Mouse (Mus musculus) adrenal gland, postnatal 25 days (tissue): ENCODE measurements at regions not wholly inside any gene's neighbourhood (a gene's known extent, or its start where the extent isn't known, plus 50 kb on each side); places are given as distances from the start of the nearest gene placed in this dataset.

Experiments used
- DNase-seq: peaks from one replicate; pipeline ENCODE4 v3.0.0; 2021; ENCODE audit warnings: mixed read lengths

DNA sequence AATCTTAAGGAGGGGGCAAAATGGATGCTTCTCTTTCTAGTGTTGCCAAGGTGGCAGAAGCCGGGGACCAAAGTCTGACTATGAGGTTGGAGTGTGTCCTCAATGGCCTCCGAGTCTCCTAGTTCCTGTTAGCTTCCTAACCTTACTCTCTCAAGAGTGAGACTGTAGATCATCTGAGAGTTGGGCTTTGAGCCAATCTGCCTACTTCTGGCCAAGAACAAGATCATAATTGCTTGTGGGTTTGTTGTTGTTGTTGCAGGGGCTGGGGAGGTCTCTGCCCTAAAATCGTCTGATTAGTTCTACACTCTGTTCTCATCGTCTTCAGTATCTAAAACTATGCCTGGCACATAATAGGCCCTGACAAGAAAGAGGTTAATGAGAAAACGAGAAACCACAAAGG is 110.8 kb upstream of the Syt6 start:
- DNase-seq: no peak

GRCm38 (mm10) chr3:103464729-103465128 is 110.3 kb upstream of the Syt6 start:
- no peak for DNase-seq

- no peak for DNase-seq
Observed at GRCm38 (mm10) chr3:103465132-103465690, 109.8 kb upstream of the Syt6 start.

GRCm38 (mm10) chr3:103465948-103466347 is 109.1 kb upstream of the Syt6 start:
- no peak for DNase-seq

DNA sequence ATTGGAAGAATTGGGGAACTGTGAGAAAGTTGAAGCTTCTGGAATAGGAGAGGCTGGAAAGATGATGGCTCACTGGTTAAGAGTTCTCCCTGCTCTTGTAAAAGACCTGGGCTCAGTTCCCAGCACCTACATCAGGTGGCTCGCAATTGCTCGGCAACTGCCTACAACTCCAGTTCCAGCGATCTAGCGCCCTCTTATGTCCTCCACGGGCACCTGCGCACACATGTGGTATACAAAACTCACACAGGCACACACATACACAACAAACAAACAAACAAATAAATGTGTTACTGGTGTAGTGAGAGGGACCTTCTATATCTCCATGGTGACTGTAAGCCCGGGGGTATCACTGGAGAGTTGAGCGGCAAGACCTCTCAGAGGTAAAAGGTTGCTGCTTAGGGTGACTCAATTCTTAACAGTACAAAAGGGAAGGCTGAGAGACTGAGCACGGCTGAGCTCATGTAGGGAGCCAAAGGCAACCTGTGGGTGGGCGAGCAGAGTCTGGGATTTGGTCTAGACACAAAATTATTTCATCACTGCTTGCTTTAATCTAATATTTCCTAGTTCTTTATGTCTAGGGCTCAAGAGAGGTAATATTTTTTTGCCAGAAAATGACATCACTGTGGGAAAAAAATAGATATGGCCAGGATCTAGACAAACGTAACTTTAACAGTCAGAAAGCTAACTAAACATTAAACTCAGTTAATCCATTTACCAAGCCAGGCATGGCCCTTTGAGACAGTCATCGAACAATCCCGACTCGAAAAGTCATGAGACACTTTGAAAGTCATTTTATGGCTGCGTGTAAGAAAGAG is 104.2 kb upstream of the Syt6 start:
- no peak for DNase-seq

- DNase-seq: no peak
Observed at GRCm38 (mm10) chr3:103472598-103472997, 102.4 kb upstream of the Syt6 start.

GRCm38 (mm10) chr3:103473336-103473735 is 101.7 kb upstream of the Syt6 start:
- no peak for DNase-seq

- no peak for DNase-seq
Observed at GRCm38 (mm10) chr3:103479845-103480543, 95.0 kb upstream of the Syt6 start.

- no peak for DNase-seq
Observed at GRCm38 (mm10) chr3:103480676-103481075, 94.4 kb upstream of the Syt6 start.

DNA sequence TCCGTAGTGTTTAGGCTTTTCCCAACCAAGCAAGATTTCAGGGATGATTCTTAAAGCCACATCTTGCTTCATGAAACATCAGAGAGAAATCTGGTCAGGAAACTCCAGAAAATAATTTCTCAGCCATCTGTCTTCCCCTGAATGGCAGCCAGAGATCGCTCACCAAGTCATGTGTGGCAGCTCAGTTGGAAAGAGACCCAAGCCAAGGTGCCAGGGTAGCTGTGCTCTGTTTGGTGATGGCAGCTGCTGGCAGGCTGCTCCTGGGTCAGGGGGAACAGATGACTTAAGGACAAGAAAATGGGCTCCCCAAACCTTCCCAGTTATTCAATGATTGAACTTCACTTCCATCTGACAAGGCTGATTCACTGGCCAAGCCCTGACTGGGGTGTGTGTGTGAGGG is 91.7 kb upstream of the Syt6 start:
- DNase-seq: no peak

GRCm38 (mm10) chr3:103483762-103484161 is 91.3 kb upstream of the Syt6 start:
- DNase-seq: no peak

GRCm38 (mm10) chr3:103489786-103490185 is 85.2 kb upstream of the Syt6 start:
- DNase-seq: peak; percentile 11

DNA sequence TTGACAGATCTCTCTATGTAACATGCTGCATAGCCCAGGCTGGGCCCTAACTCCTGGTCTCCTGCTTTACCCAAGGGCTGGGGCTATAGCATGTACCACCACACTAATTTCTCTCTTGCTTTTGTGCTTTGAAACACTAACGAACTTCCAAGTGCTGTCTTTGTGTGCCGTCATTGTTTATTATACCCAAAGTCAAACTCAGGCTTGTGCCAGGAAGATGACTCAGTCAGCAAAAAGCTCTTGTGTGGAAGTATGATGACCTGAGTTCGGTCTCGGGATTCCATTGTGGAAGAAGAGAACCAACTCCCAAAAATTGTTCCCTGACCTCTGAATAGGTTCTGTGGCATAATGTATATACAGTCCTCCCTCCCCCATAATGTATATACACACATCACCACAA is 84.1 kb upstream of the Syt6 start:
- DNase-seq: no peak

DNA sequence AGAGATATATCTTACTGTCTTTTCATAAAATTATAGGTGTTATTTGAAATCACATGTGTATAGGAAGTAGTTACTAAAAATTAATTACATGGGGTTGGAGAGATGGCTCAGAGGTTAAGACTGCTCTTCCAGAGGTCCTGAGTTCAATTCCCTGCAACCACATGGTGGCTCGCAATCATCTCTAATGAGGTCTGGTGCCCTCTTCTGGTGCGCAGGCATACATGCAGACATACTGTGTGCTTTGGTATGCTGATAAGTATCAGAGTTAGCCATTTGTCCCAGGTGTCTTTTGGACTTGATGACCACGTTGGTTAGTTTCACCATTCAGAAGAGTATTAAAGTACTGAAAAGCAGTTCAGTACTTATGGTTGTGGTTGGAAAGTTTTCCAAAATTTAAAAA is 82.8 kb upstream of the Syt6 start:
- DNase-seq: no peak

DNA sequence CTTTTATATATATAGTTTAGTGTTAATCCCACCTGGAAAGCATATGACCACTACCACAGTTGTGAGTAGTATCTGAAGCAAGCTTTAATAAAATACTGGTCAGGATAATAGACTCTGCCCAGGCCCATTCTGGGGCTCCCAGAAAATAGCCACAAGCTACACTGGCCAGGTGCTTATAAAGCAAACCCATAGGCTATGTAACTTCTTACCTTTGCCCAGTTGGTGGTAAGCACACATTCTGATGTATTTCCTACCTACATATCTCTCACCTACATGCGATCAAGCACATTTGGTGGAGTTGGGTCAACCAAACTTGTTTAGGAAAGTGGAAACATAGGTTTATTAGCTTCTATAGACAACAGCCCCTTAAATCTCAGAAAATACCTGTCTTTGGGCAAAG is 81.4 kb upstream of the Syt6 start:
- DNase-seq: no peak

DNA sequence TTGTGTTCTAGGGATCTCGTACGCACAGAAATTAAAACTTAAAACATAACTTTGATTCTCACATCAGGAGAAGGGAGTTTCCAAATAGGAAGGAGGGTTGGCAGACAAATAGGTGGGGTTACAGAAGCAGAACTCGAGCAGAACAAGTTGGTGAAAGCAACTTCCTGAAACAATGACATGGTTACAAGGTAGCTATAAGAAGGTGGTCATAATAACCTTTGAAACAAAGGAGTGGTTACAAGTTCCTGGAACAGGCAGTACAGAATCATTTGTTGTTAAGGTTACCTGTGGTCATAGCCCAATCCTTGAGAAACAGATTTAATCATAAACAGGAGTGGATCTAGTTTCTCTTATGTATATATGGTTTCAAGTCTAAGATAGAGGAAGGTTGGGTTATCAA is 81.0 kb upstream of the Syt6 start:
- no peak for DNase-seq

DNA sequence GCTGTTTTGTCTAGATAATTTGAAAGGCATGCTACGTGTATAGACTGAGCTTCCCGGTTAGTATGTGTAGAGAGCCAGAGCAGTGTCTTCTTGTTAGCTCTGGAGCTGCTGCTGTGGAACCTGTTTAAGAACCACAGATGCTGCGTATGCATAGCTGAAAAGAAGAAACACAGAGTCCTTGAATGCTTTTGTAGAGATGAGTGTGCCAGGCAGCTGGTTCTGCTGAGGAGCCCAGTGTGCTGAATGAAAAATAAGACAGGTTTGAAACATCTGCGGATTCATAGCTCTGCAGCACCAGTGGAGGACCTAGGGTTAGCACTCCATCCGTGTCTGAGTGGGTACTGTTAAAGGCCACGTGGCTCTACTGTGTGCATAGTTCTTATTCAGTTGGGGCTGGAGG is 78.9 kb upstream of the Syt6 start:
- DNase-seq: no peak

GRCm38 (mm10) chr3:103496683-103497082 is 78.3 kb upstream of the Syt6 start:
- no peak for DNase-seq

DNA sequence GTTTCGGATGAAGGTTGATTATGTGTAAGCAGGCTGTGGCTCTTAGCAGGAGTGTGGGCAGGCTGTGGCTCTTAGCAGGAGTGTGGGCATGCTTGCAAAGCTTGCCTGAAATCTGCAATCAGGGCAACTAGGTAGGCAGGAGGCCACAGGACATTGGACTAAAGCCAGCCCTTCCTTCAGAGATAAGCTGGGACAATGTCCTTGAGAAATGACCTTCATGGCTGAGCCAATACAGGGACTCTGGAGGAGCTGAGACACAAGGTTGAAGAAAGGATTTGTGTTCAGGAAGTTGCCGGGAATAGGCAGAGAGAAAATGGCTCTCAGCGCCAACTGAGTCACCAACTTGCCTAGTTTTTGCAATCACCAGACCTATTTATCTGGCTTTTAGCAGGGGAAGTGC is 77.3 kb upstream of the Syt6 start:
- DNase-seq: peak; percentile 6

DNA sequence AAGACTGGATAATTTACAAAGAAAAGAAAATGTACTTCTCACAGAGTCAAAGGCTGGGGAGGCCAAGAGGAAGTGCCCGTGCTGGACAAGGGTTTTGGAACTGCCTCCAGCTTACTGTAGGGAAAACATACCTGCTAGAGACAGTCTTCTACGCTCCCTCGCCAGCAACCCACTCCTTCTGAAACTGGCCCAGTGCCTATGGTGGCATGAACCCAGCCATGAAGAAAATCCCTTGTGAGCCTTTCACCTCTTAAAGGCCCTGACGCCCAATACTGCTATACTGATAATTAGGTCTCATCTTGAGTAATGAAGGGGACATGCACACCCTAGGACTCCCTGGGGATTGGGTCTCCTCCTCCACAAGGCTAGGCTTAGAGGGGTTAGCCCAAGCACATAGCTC is 76.6 kb upstream of the Syt6 start:
- DNase-seq: no peak

DNA sequence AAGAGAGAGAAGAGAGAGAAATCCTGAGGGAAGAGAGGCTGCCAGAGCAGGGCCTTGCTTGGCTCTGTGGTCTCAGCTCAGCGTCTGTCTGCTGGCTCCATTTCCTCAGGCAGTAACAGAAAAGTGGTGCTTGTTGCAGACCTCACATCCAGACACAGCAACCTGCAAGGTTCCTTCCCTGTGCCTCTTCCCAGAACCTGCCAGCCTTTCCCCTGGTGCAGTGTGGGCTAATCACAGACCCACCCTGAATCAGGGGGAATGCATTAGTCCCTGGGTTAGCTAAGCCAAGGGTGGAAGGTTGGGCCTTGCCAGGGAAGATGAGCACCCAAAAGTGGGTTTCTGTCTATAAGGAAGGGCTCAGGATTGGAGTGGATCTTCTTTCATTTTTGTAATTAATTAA is 75.2 kb upstream of the Syt6 start:
- DNase-seq: no peak

DNA sequence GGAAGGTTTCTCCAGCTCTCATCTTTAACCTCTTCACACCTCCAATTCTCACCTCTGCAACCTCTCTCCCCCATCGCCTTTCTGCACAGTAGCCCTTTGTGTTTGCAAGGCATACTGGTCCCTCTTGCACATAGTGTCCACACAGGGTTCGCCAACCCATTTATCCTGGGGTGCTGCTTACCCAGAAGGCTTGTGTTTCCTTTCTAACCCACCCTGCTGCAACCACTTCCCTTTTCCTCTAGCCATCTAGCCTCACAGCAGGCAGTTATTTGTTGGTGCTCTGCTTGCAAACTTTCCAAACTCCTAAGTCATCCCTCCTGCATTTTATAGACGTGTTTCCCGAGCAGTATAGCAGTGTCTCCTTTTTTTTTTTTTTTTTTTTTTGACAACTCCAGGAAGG is 74.7 kb upstream of the Syt6 start:
- DNase-seq: no peak

GRCm38 (mm10) chr3:103504160-103504559 is 70.9 kb upstream of the Syt6 start:
- DNase-seq: no peak

DNA sequence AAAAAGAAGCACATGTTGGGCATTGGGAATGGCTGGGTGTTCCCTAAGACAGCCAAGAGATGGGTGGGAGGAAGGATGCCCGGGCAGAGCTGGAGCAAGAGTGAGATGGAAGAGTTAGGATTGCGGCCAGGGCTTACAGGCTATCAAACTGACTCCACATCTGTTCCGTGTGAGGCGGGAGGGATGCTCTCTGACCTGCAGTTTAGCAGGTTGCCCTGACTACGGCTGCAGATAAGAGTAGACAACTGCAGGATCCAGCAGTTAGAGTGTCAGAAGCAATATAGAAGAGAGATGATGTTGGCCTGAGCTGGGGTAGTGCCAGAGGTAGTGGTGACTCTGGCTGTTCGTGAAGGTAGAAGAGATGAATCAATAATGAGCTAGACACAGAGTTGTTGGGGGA is 61.6 kb upstream of the Syt6 start:
- DNase-seq: no peak
